Mouse (Mus musculus) lung, adult 2 months (tissue): Measurements from ENCODE around the gene Aunip. TPM values are rescaled to one million over a fixed set of nuclear protein-coding genes. Genes with fewer than 3 reads are reported as not detected.

Source experiments
- DNase-seq: peaks from one replicate; pipeline ENCODE4 v3.0.0; 2022
- H3K4me1 ChIP-seq: fragments of 200-500 bp; 2 replicates; pipeline ENCODE4 v1.6.1; 2011; ENCODE audit warnings: low read length; ENCODE audit not compliant: control insufficient read depth, insufficient read depth
- H3K4me3 ChIP-seq: fragments of 200-500 bp; replicated peaks from 2 replicates; pipeline ENCODE3; 2011; ENCODE audit warnings: low read depth, mild to moderate bottlenecking, control low read depth, low read length; ENCODE audit errors: extremely low read depth
- CTCF ChIP-seq: fragments of 200-500 bp; IDR thresholded peaks from 2 replicates; pipeline ENCODE4 v1.5.1; 2011; ENCODE audit warnings: mild to moderate bottlenecking, low read length, control low read depth; ENCODE audit not compliant: insufficient read depth
- POLR2A ChIP-seq: fragments of 200-500 bp; IDR thresholded peaks from 2 replicates; pipeline ENCODE4 v1.6.1; 2011; ENCODE audit warnings: low read depth, mild to moderate bottlenecking, control low read depth, low read length, borderline replicate concordance; ENCODE audit errors: extremely low read depth
- WGBS: fragments of 180-500 bp; shearing (Covaris S2); methylation state at CpG from one replicate; pipeline ENCODE4 v1.1.7; 2018; 5-methylcytosine and 5-hydroxymethylcytosine counted together
- polyA plus RNA-seq: library from polyadenylated mRNA; depleted of rRNA; stranded (reverse); fragments of >200 nt; gene quantifications from 2 replicates; pipeline ENCODE4 v1.2.3, GENCODE M21; 2012

Gene Aunip
- polyA plus RNA-seq, 1 experiment, result not detected

DNA sequence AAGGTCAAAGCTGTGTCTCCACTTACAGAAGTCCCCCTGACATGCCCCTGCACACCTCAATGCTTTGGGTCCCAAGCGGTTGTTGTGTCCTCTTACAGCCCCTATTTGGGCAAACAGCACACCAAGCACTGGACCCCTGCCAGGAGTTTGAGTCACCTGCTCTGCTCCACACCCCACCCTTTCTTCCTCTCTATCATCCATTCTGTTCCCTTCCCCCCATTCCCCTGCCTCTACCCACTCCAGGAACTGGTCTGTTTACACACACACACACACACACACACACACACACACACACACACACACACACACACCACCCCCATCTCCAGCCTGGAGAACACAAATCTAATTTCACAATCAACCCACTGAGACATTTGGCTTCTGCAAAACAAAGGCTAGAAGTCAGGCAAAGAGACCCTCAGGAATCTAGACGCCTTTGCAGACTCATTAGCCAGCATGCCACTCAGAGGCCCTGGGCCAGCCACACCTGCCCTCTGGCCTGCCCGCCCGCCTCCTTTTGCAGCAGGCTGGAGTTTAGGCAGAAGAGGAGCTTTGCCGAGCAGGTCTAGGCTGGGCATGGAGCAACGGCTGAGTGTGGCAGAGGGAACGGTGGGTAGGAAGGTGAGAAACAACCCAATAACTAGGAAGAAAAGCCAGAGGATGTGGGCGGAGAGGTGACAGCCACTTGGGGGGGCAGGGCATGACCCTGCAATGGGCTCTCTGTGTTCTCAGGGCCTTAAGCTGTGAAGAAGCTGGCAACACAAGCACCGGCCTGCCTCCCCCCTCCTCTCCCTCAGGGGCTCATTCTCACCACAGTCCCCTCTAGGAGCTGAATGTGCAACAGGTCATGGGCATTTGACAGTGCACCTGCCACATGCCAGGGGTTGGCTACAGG, 36.3 kb downstream of the Aunip start:
- peaks cover 13% of the 10 kb centered on the region for H3K4me1 ChIP-seq
- no peak overlapping the region for H3K4me3 ChIP-seq
- TF ChIP-seq POLR2A (peak; percentile 20; the same call in 1 of the 2 replicates), CTCF (no peak)
- peak; percentile 53 for DNase-seq
- WGBS, result 53% methylated on average over 9 of the region's 9 CpGs

GRCm38 (mm10) chr4:134548169-134548938, 37.6 kb downstream of the Aunip start:
- 40% methylated on average over 18 of the region's 18 CpGs for WGBS
- DNase-seq, result no peak
- TF ChIP-seq CTCF, result no peak
- no peak for TF ChIP-seq POLR2A
- Histone ChIP-seq H3K4me1 (peaks cover 17% of the 10 kb centered on the region), H3K4me3 (no peak overlapping the region)

- peaks cover 17% of the 10 kb centered on the region for H3K4me1 ChIP-seq
- TF ChIP-seq CTCF (0 out of 2 replicates have a peak, but pooled peaks have one; percentile 14), POLR2A (no peak)
- 97% methylated on average over 8 of the region's 8 CpGs for WGBS
- no peak overlapping the region for H3K4me3 ChIP-seq
- no peak for DNase-seq
Observed at GRCm38 (mm10) chr4:134549899-134550298, 39.1 kb downstream of the Aunip start.

DNA sequence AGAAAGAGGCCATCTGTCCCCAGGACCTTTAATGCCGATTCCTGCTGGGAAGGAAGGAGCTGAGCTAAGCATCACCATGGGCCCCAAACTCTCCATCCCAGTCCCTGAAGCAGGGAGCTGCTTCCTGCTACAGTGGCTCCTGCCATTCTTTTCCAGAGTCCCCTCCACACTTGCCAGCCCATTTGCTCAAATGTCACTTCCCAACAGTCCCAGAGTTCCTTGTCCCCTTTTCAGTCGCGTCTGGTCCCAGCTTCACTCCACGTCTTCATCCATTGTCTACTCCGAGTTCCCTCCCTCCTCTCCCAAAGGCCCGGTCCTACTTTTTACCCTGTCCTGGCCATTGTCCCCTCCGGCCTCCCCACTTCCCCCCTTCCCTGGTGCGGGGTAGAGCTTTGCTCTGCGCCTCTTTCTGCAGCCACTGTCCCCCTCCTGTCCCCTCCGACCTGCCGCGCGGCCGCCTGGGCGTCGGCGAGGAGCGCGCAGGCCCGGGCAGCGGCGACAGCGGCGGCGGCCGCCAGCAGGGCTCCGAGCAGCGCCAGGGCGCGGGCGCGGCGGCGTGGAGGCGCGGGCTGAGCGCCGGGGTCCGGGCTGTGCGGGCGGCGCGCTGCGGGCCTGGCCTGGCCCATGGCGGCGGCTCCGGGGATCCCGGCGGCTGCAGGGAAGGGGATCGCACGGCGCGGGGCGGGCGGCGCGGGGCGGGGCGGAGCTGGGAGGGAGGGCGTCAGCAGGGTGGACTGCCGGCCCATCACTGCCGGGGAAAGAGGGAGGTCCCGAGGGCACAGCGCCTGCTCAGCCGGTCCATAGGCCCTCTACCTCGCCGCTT, 40.9 kb downstream of the Aunip start, which contains the start of gene Selenon:
Gene Selenon, minus strand, starts transcription at position 673 of the 823 bp plus-strand sequence.
- peaks cover 17% of the 10 kb centered on the region for H3K4me1 ChIP-seq
- TF ChIP-seq CTCF, result no peak
- no peak for TF ChIP-seq POLR2A
- under 1% methylated on average over 65 of the region's 67 CpGs for WGBS
- peak; percentile 57 for DNase-seq
- H3K4me3 ChIP-seq, result peak within 1 kb of the TSS; percentile 63

- no peak for TF ChIP-seq POLR2A
- no peak for TF ChIP-seq CTCF
- WGBS, result 93% methylated on average over 1 of the region's 1 CpGs
Observed at GRCm38 (mm10) chr4:134553631-134554030, 42.8 kb downstream of the Aunip start.

GRCm38 (mm10) chr4:134555956-134556580, 45.3 kb downstream of the Aunip start:
- H3K4me3 ChIP-seq, result no peak overlapping the region
- WGBS, result 70% methylated on average over 8 of the region's 8 CpGs
- no peak for DNase-seq
- H3K4me1 ChIP-seq, result peaks cover 3% of the 10 kb centered on the region
- TF ChIP-seq POLR2A, result no peak
- TF ChIP-seq CTCF, result peak; percentile 36; the same call in 1 of the 2 replicates

More at GRCm38 (mm10) chr4:134553631-134554030, 42.8 kb downstream of the Aunip start:
- H3K4me3 ChIP-seq, result no peak overlapping the region
- no peak for DNase-seq
- peaks cover 5% of the 10 kb centered on the region for H3K4me1 ChIP-seq

DNA sequence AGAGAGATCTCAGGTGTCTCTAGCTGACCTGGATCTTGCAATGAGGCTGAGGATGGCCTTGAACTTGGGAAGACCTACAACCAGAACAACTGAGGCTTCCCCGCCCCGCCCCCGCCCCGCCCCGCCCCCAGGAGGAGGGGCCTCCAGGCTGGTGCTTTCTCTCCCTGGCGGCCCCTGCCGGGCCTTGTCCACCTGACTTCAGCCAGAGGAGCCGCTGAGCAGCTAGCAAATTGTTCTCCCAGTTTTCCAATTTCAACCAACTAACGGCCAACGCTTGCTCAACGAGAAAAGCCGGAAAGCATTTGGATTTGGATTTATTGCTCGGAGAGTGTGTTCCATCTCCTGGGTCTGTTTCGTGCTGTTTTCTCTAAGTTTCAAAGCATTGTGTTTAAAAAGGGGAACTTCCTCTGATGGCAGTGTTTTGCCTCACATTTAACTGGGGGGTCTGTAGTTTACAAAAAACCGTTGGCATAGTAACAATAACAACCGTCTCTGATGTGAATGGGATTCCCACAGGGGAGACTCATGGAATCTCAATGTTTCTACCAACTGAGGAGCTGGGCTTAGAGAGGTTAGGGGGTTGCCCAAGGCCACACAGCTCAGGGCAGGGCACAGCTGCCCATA, 46.9 kb downstream of the Aunip start:
- Histone ChIP-seq H3K4me3 (no peak overlapping the region), H3K4me1 (no peaks in the 10 kb centered on the region)
- no peak for DNase-seq
- WGBS, result 21% methylated on average over 16 of the region's 16 CpGs
- TF ChIP-seq POLR2A, result no peak
- no peak for TF ChIP-seq CTCF

- no peaks in the 10 kb centered on the region for H3K4me1 ChIP-seq
- no peak overlapping the region for H3K4me3 ChIP-seq
- no peak for DNase-seq
- 44% methylated on average over 9 of the region's 9 CpGs for WGBS
- TF ChIP-seq CTCF (no peak), POLR2A (no peak)
Observed at GRCm38 (mm10) chr4:134558570-134559113, 47.8 kb downstream of the Aunip start.
